Mouse (Mus musculus) heart, adult 11 months (tissue): ENCODE data around the gene Aqr.
"Not testable (repeated sequence)": the region's sequence is repeated elsewhere in the genome, so short reads cannot be mapped to it uniquely, and the experiment has no call there.

Source experiments
- DNase-seq: peaks from one replicate; pipeline ENCODE4 v3.0.0; 2022

Aqr gene

DNA sequence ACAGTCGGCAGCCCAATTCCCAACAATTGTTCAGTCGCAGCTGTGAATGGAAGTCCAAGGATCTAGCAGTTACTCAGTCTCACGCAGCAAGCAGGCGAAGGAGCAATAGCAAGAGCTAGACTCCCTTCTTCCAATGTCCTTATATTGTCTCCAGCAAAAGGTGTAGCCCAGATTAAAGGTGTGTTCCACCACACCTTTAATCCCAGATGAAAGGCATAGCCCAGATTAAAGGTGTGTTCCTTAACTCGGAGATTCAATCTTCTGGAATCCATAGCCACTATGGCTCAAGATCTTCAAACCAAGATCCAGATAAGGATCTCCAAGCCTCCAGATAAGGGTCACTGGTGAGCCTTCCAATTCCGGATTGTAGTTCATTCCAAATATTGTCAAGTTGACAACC is at the start of gene Aqr:
Gene Aqr (minus strand): TSS at position 101 of the 400 bp plus-strand sequence.
- not testable (repeated sequence) for DNase-seq

- no peak for DNase-seq
Measured at GRCm38 (mm10) chr2:114236566-114236965, 49.7 kb upstream of the Aqr start.

GRCm38 (mm10) chr2:114235584-114235983 is 48.8 kb upstream of the Aqr start:
- DNase-seq: peak; percentile 55

DNA sequence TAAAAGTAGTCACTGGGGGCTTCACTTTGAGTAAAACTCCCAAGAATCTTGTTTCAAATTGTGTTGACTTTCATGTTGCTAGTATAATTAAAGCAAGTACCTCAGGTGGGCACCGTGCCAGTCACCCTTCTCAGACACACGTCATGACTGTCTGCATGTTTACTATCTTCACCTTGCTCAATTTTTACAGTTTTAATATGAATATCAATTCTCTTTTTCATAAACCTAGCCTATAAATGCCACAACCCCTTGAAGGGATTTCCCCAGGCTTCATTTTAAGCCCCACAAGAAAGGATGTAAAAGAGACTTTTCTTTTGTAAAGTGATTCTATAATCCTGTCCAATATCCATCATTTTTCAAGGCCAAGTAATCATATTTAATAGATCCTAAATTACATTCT is 44.4 kb upstream of the Aqr start:
- DNase-seq: peak; percentile 41

DNA sequence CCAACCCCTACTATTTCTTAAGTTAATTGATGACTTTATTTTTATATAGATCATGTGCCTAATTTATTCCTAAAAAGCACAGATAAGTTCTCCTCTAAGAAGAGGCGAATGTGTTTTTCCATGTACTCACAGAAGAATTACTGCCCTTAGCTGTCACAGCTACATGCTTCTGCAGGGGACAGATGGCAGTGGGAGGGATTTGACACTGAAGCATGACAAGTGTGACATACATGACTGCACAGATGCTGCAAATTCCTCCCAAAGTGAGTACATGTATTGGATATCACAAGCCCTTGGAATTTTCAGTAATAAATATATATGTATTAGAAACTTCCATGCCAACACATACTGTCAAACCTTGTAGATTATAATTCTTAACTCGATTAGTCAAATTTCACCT is 41.8 kb upstream of the Aqr start:
- no peak for DNase-seq

GRCm38 (mm10) chr2:114205036-114205435 is 18.2 kb upstream of the Aqr start:
- no peak for DNase-seq

DNA sequence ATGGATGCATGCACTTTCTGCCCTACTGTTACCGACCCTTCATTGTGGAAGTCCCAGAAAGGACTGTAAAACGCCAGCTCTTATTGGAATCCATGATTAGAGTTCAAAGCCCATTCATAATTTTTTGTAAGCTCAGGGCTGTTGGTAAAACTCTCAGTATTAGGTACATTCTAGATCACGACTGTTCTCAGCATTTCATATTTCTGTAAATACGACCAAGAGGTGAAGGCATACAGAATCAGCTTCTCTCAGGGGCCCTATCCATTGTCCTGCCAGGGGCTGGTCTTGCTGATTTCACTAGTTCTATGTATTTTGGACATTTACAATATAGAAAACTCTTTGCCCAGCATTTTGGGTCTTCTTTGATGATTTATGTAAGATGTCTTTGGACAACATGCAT is 14.8 kb upstream of the Aqr start:
- no peak for DNase-seq

DNA sequence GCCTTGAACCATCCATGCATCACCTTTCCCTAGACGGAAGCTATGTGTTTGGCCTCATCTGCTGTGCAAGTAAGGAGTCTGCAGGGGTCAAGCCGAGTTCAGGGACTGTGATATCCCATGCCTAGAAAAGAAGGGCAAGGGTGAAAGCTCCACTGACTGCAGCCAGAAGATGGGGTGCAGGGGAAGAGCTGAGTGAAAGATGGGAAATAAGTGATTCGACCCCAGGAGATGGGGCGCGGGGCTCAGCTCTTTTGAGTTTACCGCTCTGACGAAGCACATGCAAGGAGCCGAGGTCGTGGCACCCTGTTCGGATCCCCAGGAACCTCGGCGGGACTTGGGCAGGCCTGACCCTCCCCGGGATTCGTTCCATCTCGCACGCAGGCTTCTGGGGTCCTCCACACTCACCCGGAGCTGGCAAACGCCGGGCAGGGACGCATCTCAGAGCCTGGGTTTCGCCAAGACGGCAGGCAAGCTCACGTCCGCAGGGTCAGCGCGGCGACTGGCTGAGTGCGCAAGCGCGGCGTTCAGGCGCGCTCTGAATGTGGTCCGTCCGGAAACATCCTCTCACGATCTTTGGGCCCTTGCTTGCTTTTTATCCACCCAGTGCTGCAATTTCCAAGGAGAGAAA is 14.2 kb upstream of the Aqr start, which contains the start of gene Zfp770:
Gene Zfp770 (minus strand): TSS at position 538 of the 628 bp plus-strand sequence.
- DNase-seq: peak; percentile 98

DNA sequence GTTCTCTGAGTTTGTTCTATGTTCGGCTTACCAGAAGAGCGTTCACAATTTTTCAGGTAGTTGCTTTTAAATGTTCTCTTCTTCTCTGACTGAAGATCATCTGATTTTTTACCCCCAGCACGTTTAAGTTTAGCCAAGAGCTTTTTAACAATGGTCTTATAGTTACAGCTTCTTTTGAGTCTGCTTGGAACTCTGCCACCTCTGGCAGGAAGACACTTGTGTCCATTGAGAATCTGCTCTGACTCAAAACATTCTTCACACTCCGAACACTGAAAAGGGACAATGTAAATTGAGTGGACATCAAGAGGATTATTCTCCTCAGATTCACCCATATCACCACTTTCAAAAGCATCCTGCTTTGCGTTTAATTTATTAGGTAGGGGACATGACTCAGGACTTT is 9.6 kb upstream of the Aqr start:
- no peak for DNase-seq

DNA sequence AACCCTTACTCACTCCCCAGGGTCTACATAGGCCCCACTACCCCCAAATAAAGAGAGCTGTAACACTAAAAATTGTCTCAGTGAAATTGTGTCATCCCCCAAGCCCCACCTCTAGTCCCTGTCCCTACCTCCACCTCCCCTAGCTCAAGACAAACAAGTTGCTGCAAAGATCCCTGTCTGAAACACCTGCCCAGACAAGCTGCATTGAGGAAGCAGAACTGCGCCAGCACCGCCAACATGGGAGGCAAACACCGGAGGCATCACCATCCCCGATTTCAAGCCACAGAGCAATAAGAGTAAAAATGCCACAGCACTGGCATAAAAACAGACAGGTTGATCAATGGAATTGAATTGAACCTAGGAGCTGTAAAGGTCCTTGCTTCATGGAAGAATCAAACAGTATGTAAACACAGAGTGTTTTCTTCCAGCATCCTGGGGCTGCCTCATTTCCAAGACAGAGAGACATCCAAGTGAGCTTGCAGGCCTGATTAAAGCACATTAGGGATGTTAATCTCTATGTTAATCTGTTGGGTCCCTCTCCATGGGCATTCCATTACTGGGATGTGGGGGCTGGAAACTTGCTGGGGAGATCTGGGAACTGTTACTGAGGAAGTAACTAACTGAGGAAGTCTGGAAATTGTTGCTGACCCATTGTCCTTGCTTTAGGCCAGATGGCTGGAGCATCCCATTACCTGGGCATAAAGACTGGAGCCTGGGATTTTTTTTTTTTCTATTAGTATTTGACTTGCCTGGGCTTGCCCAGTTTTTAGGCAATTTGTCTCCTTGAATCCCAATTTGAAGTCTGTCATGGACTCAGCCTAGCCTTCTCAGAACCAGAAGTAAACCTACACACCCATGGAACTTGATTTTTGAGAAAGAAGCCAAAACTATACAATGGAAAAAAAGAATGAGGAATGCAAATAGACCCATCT is 8.8 kb downstream of the Aqr start:
- DNase-seq: no peak

GRCm38 (mm10) chr2:114174651-114175484 is 12.0 kb downstream of the Aqr start:
- peak; percentile 99 for DNase-seq

- DNase-seq: no peak
Measured at GRCm38 (mm10) chr2:114173248-114173647, 13.6 kb downstream of the Aqr start.

GRCm38 (mm10) chr2:114167837-114168236 is 19.0 kb downstream of the Aqr start:
- no peak for DNase-seq

- DNase-seq: no peak
Measured at GRCm38 (mm10) chr2:114161978-114162377, 24.8 kb downstream of the Aqr start.

- no peak for DNase-seq
Measured at GRCm38 (mm10) chr2:114157345-114157744, 29.5 kb downstream of the Aqr start.

- peak; percentile 24 for DNase-seq
Measured at GRCm38 (mm10) chr2:114156639-114157038, 30.2 kb downstream of the Aqr start.

DNA sequence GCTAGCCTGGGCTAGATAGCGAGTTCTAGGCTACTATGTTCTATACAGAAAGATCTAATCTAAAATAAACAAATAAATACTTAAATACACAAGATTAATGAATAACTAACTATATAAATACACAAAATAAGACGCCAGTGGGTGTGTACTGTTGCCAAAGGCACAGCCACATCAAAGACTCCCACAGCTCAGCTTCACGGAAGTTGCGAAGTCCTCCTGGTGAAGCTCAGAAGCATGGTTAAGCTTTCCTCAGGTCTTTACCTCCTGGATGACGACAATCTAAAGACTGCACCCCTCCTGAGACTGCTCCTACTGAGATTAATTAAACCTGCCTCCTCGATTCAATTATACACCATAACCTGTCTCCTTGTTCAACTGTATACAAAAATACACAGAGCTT is 33.6 kb downstream of the Aqr start:
- DNase-seq: no peak

- no peak for DNase-seq
Measured at GRCm38 (mm10) chr2:114146864-114147458, 39.9 kb downstream of the Aqr start.

GRCm38 (mm10) chr2:114145315-114145801 is 41.5 kb downstream of the Aqr start:
- DNase-seq: peak; percentile 49

- DNase-seq: peak; percentile 65
Measured at GRCm38 (mm10) chr2:114144915-114145314, 41.9 kb downstream of the Aqr start.

GRCm38 (mm10) chr2:114143842-114144241 is 43.0 kb downstream of the Aqr start:
- DNase-seq: no peak

GRCm38 (mm10) chr2:114136755-114137154 is 50.1 kb downstream of the Aqr start:
- DNase-seq: peak; percentile 75

GRCm38 (mm10) chr2:114135777-114136176 is 51.0 kb downstream of the Aqr start:
- DNase-seq: no peak
